Mouse (Mus musculus) CH12F3 (cell line): Measurements from ENCODE around the gene Ephb4.

Experiments used
- in situ Hi-C: fragments of 300-500 bp; cut with MboI; formaldehyde crosslinking; loops from 2 replicates; pipeline ENCODE4 v1.14.3; 2020; ENCODE audit warnings: low sequenced_read_pairs

The Ephb4 gene

DNA sequence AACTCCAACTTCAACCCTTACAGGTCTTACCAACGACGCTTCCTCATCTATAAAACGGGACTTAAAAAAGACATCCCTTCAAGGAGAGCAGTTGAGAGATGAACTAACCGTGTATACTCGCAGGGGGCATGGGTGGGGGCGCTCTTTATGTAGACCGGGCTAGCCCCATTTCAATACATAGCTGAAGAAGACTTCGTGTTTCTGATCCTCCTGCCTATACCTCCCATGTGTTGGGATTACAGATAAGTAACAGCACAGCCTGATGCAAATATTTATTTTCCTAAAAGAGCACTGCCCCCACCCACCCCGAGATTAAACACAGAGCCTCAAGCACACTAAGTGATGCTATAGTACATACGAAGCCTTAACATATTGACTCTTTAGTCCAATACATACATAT is 15.6 kb upstream of the Ephb4 start:
- in situ Hi-C loops, result no loop called here

DNA sequence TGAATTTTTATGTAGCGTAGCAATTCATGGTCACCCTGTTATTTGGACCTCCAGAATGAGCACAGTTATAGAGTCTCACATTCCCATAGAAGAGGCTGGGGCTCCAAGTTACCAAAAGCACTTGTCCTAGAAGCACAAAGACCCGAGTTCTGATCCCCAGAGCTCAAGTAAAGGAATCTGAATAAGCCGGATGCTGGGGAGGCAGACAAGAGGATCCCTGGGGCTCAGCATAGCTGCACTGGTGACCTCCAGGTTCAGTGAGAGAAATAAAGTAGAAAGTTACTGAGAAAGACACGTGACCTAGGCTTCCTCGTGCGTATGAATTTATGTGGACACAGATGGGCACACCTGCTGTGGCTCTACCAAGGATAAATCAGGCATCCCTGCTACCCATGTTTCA is 14.8 kb upstream of the Ephb4 start:
- in situ Hi-C loops, result no loop called here

DNA sequence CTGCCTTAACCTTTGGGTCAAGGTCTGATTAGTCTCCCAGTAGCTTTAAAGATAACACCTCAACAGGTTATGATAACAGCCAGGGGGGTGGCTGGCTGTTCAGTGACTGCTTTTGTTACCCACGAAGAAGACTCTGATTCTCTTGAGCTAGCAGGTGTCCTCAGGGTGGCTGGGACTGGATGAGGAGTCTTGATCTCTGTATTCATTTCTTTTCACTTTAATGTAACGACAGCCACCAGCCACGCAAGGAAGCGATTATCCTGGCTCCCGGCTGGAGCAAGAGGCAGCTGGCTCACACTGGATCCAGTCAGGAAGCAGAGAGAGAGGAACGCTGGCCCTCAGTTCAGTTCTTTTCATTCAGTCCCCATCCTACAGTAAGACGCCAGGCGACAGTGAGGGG is 12.7 kb upstream of the Ephb4 start:
- in situ Hi-C loops, result no loop called here

DNA sequence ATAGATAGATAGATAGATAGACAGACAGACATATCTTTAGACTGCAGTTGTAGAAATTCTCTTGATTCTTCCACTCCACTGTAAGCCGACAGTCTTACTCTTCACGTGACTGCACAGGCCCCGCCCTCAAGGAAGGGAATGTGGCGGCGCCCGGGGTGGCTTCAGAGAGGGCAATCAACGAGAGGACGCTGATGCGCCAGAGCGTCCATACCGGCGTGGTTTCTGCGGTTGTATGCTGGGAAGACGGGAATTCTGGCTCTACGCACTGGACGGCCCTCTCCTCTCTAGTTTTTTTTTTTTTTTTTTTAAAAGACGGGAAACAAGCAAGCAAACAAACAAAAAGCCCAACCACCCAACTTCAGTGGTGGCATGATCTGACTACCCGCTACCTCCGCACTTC is 11.7 kb upstream of the Ephb4 start:
- in situ Hi-C loops, result no loop called here

DNA sequence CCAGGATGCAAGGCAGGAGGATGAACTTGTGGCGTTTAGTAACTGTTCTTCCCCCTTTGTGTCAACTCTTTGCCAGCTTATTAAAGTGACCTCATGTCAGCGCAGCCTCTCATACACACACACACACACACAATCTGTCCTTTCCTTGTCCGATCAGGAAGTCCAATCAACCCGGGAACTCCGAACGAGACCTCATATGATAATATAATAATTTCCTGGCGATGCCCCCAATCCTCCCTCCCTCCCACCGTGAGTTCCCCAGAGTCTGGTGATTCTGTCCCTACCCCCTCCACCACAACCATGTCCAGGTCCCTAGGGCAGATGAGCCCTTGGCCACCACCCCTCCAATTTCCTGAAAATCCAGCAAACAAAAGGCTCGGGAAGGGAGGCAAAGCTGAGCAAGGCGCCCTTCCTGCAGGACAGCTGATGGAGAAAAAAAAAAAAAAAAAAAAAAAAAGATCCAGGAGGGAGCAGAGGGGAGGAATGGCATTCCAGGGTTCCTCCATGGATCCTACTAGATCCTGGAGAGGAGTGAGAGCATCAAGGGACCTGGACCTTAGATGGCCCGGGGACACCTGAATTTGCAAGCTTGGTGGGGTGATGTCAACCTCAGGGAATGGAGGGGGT is 11.1 kb upstream of the Ephb4 start:
- in situ Hi-C loops, result no loop called here

DNA sequence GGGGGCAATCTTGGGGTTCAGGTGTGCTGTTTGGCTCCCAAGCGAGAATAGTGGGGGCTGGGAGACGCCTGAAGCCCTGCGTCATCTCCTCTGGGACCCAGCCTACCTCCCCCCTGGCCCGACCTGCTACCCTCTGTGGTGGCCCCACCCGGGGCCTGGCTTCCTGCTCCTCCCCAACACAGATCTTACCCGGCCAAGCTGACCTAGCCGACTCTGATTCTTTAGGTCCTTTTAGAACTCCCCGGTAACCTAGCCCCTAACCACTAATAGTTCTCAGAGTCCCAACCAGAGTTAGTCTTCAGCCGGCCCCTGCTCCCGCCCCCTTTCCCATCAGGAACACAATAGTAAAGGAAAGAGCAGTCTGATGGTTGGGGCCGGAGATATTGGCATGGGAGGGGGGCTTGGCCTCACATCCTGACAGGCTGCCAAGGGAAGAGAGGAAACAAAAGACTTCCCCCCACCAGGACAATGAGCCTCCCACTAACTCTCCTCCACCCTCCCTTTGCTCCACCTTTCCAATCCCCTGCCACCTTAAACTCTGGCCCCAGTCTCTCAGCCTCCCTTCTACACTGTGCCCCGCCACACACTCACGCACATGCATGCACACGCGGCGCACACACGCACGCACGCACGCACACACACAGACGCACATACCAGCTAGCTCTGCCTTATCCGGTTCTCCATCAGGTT is 10.5 kb upstream of the Ephb4 start:
- in situ Hi-C loops, result no loop called here

DNA sequence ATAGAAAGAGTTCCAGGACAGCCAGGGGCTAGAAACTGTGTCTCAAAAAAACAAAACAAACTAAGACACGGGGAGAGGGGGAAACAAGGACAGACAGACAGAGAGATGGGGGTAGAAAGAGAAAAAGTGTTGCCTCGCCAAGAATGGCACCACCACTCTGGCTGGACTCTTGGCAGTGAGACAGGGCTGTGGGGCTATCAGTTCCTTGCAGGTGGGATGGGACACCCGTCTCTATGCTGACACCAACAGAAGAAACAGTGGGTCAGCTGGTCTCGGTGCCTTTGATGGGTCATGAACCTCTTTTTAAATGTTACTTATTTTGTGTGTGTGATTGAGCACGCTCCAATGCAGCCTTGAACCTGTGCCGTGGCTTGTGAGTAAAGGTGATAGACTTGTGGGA is 9.7 kb upstream of the Ephb4 start:
- in situ Hi-C loops, result no loop called here

DNA sequence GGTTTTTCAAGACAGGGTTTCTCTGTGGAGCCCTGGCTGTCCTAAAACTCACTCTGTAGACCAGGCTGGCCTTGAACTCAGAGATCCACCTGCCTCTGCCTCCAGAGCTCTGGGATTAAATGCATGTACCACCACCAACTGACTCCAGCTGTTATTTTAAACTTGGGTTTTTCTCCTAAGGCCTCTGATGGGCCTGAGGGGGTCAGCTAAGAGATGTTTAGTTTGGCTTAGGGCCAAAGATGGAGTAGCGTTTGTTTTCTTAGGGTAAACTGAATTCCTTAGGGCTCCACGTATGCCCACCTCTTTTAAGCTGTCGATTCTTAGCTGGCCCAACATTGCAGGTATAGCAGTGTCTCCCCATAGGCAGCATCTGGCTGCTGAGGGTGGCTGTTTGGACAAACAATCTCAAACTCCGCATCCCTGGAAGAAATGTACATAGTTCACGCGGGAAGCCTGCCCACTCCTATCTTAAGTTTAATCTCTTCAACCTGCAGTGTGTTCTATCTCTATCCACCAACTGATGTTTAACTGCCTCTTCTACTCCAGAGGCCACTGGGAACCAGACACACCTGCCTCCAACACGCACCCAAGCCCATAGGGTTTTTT is 7.4 kb upstream of the Ephb4 start:
- in situ Hi-C loops, result no loop called here

DNA sequence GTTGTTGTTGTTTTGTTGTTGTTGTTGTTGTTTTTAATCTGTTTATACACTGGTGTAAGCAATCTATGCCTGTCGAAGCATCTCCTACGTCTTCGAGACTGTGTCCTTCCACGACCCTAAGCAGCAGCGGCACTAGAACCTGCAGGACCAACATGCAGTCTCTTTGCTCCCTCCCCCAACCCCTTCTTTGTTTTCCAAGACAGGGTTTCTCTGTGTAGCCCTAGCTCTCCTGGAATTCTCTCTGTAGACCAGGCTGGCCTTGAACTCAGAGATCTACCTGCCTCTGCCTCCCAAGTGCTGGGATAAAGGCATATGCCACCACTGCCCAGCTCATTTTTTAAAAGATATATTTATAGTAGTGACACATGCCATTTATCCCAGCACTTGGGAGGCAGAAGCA is 6.5 kb upstream of the Ephb4 start:
- in situ Hi-C loops, result no loop called here

DNA sequence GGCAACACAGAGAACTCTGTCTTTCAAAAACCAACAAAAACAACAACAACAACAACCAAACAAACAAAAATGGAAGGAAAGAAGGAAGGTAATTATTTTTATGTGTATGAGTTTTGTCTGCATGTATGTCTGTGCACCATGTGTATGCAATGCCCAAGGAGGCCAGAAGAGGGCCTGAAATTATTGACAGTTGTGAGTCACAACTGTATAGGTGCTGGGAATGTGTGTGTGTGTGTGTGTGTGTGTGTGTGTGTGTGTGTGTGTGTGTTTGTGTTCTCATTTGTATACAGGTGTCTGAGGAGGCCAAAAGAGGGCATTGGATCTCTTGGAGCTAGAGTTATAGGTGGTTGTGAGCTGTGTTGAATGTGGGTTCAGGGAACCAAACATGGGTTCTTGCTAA is 6.0 kb upstream of the Ephb4 start:
- in situ Hi-C loops, result no loop called here

DNA sequence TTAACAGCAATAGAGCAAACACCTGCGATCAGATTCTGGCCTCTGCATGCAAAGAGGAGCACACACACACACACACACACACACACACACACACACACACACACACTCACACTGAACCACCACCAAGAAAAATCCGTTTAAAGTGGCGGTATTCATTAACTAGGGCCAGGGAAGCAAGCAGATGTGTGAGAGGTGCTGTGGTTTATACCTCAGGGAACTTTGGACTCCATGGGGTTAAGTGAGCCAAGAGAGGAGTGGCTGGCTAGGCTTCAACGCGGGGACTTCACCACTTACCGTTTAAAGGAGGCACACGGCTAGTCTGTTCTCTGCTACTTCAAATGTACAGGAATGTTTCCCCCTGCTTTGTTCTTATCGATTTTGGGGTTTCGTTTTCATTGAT is 4.1 kb upstream of the Ephb4 start:
- in situ Hi-C loops, result no loop called here

DNA sequence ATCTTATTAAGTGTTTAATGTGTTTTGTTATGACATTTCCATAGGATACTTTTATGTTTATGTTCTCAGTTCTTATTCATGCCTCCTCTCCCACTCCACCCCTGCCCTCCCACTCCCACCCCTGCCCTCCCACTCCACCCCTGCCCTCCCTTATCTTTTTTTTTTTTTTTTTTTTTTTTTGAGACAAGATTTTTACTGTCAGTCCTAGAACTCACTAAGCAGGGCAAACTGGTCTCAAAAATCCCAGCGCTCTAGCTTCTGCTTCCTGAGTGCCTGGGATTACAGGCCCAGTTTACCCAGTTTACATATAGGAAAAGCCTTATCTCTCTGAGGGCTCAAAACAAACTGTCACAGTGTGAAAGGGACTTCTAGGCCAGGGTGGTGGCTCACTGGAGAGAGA is 3.5 kb upstream of the Ephb4 start:
- in situ Hi-C loops, result no loop called here

DNA sequence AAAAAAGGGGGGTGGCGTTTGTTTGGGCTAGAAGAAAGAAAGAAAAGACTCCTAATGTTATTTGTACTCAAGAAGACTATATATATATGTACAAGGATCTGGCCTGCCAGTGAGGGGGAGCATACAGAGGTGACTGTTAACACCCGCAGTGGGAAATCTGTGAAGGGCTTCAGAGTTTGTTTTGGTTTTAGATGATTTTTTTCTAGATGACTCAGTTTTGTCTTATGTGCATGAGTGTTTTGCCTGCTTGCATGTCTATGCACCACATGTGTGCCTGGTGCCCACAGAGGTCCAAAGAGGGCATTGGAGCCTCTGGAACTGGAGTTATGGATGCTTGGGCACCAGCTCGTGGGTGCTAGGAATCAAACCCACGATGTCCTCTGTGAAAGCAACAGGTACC is 2.9 kb upstream of the Ephb4 start:
- in situ Hi-C loops, result no loop called here

DNA sequence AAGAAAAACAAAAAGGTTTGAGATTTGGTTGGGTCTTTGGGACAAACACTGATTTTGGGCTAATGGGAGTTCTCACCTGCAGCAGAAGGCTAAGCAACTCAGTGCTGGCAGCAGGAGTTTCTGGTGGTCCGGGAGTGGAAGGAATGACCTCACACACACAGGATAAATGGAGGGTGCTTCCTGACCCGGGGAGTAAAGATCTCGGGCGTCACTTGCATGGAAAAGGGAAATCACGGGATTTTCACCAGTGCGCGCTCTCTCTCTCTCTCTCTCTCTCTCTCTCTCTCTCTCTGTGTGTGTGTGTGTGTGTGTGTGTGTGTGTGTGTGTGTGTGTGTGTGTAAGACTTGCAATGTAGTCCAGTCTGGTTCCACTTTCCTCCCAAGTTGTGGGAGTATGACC is 2.1 kb upstream of the Ephb4 start:
- in situ Hi-C loops, result no loop called here

DNA sequence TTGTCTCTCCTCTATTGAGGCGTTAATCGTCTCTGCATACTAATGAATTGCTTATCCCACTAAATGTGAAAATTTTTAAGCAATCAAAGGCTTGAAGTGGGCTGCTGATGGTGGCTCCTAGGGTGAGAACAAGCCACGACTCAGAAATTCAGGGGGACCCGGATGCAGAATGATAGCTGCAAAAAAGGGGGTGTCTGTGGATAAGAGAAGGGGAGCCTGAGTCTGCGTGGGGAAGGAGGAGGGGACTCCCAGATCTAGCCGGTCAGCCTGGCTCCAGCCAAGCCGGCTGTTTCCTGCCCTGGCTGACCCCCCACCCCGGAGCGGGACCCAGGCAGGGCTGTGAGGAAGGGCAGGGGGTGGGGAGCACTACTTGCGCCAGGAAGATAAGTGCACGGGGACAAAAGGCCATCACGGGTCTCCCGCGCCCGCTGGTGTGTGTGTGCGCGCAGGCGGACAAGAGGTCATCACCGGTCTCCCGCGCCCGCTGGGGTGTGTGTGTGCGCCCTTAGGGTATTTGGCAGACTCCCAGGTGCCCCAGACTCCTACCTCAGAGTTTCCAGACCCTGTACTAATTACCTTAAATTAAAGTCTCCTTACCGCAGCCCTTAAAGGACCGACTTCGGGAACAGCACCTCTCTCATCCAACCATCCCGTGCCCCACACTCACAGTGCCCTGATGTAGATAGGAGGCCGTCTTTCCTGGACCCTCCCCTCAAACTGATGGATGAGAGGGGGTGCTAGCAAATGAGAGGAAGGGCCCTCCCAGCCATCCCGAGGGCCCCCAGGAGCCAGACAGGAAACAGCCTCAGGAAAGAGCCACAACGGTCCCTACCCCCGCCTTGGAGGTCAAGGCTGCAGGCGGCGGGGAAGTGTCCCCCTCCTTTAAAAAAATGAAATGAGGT is 1.2 kb upstream of the Ephb4 start:
- in situ Hi-C loops, result no loop called here

DNA sequence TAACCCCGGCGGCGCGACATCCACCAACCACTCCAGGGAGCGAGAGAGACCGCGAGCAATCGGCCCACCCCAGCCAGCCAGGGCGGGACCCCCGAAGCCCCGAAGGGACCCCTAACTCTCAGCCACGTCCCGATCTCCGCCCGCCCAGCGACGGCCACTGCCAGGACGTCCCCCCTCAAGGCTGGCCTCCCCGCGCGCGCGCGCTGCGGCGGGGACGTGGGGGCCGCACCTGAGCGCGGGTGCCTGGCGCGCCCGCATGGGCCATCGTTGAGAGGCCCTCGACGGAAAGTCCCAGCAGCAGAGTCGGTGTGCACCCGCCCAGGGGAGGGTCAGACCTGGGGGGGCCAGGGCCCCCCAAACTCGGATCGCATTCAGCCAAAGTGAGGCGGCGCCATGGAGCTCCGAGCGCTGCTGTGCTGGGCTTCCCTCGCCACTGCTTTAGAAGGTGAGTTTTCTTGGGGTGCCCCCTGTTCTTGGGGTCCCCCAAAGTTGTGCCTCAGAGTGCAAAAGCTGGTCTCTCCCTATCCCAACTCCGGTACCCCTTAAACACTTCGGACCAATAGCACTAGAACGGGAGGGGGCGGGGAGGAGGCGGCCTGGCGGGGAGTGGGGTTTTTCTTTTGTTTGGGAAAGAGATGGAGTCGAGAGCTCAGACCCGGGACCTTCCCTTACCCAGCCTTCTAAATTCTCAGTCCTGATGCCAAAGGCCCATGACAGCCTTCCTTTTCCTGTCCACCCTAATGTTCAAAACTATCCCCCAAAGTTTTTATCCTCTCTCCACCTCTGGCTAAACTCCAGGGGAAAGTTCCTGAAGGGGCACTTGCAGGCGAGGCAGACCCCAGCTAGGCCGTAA is 522 bp downstream of the Ephb4 start:
- in situ Hi-C loops, result no loop called here

DNA sequence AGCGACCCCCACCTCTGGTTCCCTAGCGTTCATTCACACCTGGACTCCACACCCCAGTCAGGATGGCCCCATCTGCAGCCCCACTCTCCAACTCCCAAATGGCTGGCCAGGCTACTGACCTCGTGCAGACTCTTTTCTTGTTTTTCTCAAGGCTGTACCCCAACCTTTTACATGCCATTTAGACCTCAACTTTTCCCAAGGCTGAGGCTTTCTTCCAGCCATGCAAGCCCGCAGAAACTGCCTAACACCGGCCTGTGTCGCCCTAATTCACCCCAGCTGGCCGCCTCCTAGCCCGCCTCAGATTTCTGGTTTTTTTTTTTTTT is 1.1 kb downstream of the Ephb4 start:
- in situ Hi-C loops, result no loop called here

DNA sequence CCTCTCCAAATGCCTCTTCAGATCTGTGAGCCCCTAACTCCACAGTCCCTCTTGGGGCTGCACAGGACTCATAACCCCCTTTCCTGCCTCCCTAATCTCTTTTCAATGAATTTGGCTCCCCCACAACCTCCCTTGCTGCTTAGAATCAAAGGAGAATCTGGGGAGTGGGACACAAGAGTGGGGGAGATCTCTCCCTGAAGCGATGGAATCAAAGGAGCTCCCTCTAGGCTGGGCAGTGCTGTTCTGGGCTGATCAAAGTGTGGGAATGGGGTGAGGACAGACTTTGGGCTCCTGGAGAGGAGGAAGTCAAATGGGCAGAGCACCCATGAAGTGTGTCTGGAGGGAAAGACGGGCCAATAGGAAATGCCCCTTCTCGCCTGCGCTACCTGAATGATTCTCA is 1.5 kb downstream of the Ephb4 start:
- in situ Hi-C loops, result no loop called here

DNA sequence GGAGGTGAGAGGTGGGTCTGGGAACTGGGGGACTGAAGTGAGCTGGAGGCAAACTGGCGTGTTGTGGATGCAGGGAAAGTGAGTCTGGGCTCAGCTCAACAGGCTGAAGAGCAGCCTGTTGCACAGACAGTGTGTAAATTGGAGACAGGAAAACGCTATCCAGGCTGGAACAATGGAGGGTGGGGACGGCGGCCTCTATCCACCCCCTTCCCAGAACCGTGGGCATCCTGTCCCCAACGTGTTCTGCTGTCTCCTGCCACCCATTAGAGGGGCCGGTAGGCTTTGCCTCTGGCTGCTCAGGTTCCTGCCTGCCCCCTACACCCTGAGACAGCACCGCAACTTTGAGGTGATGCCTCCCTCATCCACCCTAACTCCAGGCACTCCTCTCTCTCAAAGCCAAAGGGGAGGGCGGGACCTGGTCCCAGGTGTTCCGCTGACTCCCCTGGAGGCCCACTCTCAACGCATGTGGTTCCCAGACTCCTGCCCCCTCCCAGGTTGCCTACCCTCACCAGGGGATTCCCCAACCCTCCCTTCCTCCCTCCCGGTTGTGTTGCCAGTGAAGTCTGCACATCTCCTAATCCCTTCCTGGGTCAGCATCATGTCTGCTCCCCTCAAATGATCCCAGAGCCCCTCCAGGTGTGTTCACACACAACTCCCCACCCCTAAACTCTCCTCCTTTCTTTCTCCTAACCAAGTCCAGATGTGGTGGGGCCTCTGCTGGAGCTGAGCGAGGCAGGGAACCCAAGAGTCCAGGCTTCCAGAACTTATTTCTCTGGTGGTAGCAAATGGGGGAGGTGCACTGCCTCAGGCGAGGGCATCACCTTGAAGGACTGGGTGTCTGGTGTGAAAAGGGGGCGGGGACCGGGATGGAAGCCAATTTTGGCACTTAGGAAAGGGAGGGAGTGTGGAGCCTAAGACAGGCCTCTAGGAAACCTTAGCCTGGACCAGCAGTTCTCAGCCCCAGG is 2.4 kb downstream of the Ephb4 start:
- in situ Hi-C loops, result no loop called here

DNA sequence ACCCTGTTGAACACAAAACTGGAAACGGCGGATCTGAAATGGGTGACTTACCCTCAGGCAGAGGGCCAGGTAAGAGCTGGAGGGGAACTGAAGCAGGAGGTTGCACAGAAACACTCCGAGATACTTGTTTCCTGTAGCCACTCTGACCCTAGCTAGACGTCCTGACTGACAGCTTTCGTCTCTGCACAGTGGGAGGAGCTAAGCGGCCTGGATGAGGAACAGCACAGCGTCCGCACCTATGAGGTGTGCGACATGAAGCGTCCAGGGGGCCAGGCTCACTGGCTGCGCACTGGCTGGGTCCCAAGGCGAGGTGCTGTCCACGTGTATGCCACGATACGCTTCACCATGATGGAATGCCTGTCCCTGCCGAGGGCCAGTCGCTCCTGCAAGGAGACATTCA is 4.2 kb downstream of the Ephb4 start:
- in situ Hi-C loops, result no loop called here
